Mouse (Mus musculus): ENCODE results near the gene Prop1.

Prop1 gene

DNA sequence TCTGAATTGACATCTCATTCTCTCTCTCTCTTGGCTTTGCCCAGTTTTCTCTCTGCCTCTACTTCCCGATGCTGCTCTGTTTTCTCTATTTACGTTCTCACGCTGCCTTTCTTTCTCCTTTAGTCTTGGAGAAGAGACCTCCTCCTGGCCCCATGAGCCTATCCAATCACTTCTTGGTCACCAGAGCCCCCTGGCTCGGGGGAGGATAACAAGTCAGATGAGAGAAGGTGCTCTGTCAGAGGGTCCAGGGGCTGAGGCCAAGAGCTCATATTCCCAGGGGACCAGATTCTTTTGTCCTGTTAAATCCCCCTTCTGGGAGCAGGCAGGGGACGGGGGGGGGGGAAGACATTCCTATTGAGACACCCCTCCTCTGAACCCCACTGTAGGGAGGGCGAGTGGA is at the start of gene Prop1:
Prop1 (minus strand) TSS at position 101 of the 400 bp plus-strand sequence.
- DNase-seq = no peak

- DNase-seq = no peak
These were observed 49.7 kb upstream of the Prop1 start, which contains the start of gene Olfr51 for GRCm38 (mm10) chr11:51003296-51003695. Gene Olfr51 (plus strand): TSS chr11:51003596.

- DNase-seq = no peak
These were observed 28.1 kb upstream of the Prop1 start, which contains the start of gene Olfr1377 for GRCm38 (mm10) chr11:50981667-50982066. Gene Olfr1377 (plus strand): TSS chr11:50981967.

DNA sequence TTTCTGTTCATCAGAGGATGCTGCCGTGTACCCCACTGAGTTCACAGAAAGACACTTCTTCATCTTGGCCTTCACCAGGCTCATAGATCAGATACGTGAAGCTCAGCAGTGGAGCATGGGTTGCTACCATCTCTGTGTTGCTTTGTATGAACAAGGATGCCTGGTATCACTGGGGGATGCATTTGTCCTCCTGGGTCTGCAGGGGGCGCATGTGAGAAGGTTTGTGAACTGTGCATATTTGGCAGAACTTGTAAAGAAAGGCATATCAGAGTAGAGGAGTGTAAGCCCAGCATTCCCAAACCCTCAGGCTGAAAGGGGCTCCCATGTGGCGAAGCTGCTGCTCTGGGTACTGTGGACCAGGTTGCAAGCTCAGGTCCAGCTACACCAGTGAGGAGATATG is 23.7 kb upstream of the Prop1 start:
- no peak for DNase-seq

DNA sequence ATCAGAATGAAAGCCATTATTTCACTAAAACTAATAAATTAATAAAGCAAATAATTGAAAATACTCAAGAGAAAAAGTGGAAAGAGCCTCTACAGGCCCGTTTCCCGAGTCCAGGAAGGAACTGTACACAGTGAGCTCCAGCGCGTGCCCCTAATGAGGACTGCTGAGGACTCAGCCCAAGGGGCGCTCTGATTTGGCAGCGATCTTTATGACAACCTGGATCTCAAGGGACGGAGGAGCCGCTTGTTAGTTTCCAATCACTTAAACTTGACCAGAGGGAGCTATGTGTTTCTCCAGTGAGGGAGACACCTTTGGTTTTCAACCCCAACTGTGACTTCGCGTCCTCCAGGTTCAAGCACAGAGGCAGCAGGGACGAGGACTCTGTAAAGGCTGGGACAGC is 12.7 kb upstream of the Prop1 start, which contains the start of gene Olfr1378:
Olfr1378 (plus strand) TSS at position 301 of the 400 bp plus-strand sequence.
- no peak for DNase-seq

DNA sequence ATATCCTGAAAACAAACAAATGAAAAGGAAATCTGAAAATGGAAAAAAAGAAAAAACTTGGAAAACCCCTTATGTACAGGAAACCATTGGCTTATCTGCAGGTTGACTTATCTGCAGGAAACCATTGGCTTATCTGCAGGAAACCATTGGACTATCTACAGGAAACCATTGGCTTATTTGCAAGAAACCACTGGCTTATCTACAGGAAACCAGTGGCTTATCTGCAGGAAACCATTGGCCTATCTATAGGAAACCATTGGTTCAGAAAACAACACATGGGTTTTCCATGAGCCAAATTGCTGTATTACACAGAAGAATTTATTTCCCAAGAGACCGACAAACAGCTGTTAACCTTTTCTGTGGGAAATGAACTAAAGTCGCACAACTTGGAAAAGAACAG is 11.3 kb upstream of the Prop1 start:
- DNase-seq = no peak

DNA sequence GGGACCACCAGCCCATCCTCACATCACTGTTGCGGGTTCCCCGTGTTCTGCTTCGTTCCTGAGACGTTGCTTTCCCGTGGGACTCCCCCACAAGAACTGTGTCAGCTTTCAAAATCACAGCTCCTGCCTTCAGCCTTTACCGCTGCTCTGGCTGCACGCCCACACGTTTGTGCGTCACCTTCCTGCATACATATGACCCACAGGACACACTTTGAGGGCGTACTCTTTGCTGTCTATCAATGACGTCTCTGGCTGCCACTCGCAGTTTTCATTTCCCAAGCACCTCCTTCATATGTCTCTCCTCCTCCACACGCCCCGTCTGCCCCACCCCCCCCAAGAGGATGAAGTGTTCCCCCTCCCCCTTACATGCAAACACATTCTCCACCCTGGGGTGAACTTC is 1.3 kb downstream of the Prop1 start:
- DNase-seq = no peak

GRCm38 (mm10) chr11:50943506-50943905 is 10.1 kb downstream of the Prop1 start, which contains the start of gene 4933414I15Rik:
Gene 4933414I15Rik (minus strand): TSS chr11:50943765.
- no peak for DNase-seq

GRCm38 (mm10) chr11:50942386-50942785 is 11.2 kb downstream of the Prop1 start:
- DNase-seq = no peak

- DNase-seq = peak; percentile 49
These were observed 13.8 kb downstream of the Prop1 start for GRCm38 (mm10) chr11:50939621-50940366.

DNA sequence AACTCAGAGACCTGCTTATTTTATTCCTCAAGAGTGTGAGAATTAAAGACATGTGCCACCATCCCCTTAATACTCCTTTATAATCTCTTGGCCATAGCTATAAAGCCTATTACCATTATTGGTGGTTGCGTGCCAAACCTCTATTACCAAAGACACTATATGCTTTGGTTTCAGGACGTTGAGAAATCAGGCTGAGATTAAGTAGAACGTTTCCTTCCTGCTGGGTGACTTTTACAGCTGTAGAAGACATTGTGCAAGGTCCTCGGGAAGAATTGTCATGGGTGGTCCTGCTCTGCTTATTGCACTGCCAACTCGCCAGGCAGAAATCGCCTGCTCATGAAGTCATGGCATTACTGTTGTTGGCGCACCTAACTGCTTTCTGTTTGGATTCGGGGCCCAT is 15.1 kb downstream of the Prop1 start:
- no peak for DNase-seq

GRCm38 (mm10) chr11:50932040-50932439 is 21.5 kb downstream of the Prop1 start:
- DNase-seq = no peak

GRCm38 (mm10) chr11:50931451-50931866 is 22.1 kb downstream of the Prop1 start, which contains the start of gene Zfp354b:
Gene Zfp354b (minus strand): TSS chr11:50931633.
- peak; percentile 74 for DNase-seq

DNA sequence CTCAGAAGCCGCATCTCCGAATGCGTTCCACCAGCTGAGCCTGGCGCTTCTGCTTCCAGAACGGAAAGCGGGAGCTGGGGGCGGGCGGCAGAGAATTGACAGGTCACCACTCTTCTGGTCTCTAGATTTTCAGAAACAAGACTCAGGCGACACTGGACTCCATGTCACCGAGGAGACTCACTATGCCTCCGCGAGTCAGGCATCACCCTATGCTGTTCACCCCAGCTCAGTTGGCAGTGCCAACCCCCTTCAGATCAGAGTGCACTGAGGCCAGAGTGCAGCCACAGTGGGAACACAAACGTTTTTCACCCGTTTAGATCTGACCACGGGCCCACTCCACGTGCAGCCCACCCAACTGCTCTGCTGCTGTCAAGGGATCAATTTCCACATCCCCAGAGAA is 22.5 kb downstream of the Prop1 start:
- DNase-seq = no peak

DNA sequence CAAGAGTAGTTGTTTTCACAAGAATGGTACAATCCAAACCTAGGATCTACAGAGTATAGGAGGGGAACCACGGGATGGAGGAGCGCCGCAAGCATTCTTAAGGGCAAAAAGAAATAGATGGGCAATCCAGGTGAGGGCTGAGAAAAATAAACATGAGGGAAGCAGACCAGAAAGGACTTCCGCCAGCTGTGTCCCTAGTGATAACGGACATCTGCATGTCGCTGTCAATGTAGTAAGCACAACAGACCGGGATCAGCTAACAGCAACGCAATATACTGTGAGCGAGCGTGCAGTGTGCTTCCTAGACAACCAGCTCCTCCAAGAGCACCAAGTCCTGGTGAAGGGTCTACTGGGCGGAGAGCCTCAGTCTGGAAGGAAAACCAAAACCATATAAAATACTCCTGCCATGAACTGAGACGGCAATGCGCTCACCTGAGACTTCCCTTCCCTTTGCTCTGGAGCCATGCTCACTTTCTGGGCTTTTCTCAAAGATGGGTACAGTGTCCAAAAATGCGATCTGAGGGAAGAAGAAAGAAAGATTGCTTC is 23.0 kb downstream of the Prop1 start:
- no peak for DNase-seq

- DNase-seq = peak; percentile 91
These were observed 37.8 kb downstream of the Prop1 start, which contains the start of gene Zfp2 for GRCm38 (mm10) chr11:50915671-50916320. Gene Zfp2 (minus strand): TSS chr11:50916165.

DNA sequence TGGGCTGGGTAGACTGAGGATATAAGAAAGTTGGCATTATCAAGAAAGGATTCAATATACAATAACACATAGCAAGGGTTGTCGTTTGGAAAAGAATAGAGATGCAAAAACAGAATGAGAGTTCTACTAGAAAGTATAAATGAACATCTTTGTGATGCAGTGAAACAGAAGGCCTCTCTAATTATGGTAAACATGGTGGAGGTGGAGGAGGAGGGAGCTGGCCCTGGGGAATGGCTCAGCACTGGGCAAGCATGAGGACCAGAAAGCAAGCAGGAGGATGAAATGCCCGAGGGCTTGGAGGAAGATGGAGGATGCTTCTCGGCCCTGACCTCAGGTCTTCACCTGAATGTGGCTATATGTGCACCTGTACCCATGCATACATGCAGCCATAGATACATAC is 39.1 kb downstream of the Prop1 start:
- no peak for DNase-seq

DNA sequence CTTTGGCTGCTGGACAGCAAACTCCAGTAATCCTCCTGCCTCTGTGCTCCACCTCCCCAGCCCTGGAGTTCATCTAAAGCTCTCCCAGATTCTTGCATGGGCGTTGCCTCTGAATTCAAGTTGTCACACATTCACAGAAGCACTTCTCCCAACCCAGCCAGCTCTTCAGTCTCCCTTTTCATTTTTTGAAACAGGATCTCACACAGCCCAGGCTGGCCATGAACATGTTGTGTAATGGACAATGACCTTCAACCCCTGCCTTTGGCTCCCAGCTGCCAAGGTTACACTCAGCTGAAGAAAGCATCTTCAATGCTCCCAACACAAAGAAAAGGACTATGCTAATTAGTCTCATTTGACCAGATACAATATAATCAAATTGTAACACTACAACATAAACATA is 40.3 kb downstream of the Prop1 start:
- DNase-seq = no peak

- DNase-seq = no peak
These were observed 45.4 kb downstream of the Prop1 start for GRCm38 (mm10) chr11:50908136-50908535.
